Mouse (Mus musculus) frontal cortex, postnatal 10 days (tissue): ENCODE results near the gene Rgl1.
A peak's percentile ranks its signal among the peaks of the same experiment; 100 is the strongest.

Source experiments
- DNase-seq, 2 experiments: peaks; one replicate each; pipeline ENCODE4 v3.0.0; 2022; ENCODE audit warnings: low spot score in 2 of 2, mixed read lengths in 1 of 2

The Rgl1 gene

GRCm38 (mm10) chr1:152766032-152766772, at the start of gene Rgl1, which contains the start of gene Arpc5:
Gene Rgl1, minus strand, starts transcription at chr1:152766351.
Gene Arpc5, plus strand, starts transcription at chr1:152766542.
- DNase-seq = peak; percentile 93 to 96

GRCm38 (mm10) chr1:152815265-152815701, 49.1 kb upstream of the Rgl1 start:
- no peak for DNase-seq

GRCm38 (mm10) chr1:152810533-152811439, 44.6 kb upstream of the Rgl1 start:
- no peak for DNase-seq

- no peak for DNase-seq
Observed at GRCm38 (mm10) chr1:152809541-152810252, 43.5 kb upstream of the Rgl1 start.

- no peak for DNase-seq
Observed at GRCm38 (mm10) chr1:152808392-152808680, 42.2 kb upstream of the Rgl1 start.

- DNase-seq = no peak
Observed at GRCm38 (mm10) chr1:152807619-152808391, 41.7 kb upstream of the Rgl1 start.

- no peak for DNase-seq
Observed at GRCm38 (mm10) chr1:152804907-152805306, 38.8 kb upstream of the Rgl1 start.

GRCm38 (mm10) chr1:152800633-152801176, 34.6 kb upstream of the Rgl1 start:
- DNase-seq = no peak

GRCm38 (mm10) chr1:152799897-152800296, 33.7 kb upstream of the Rgl1 start, which contains the start of gene Ncf2:
Gene Ncf2, plus strand, starts transcription at chr1:152800194.
- DNase-seq = no peak

- DNase-seq = no peak
Observed at GRCm38 (mm10) chr1:152798125-152798524, 32.0 kb upstream of the Rgl1 start.

- DNase-seq = no peak
Observed at GRCm38 (mm10) chr1:152796683-152797263, 30.6 kb upstream of the Rgl1 start.

- no peak for DNase-seq
Observed at GRCm38 (mm10) chr1:152795688-152796255, 29.6 kb upstream of the Rgl1 start.

GRCm38 (mm10) chr1:152793495-152794130, 27.5 kb upstream of the Rgl1 start:
- no peak for DNase-seq

- peak in 1 of 2 experiments; percentile 67 for DNase-seq
Observed at GRCm38 (mm10) chr1:152792736-152793494, 26.8 kb upstream of the Rgl1 start.

- no peak for DNase-seq
Observed at GRCm38 (mm10) chr1:152791269-152791668, 25.1 kb upstream of the Rgl1 start.

GRCm38 (mm10) chr1:152790821-152791220, 24.7 kb upstream of the Rgl1 start:
- DNase-seq = no peak

- DNase-seq = no peak
Observed at GRCm38 (mm10) chr1:152790254-152790653, 24.1 kb upstream of the Rgl1 start.

- no peak for DNase-seq
Observed at GRCm38 (mm10) chr1:152788121-152788660, 22.0 kb upstream of the Rgl1 start.

- no peak for DNase-seq
Observed at GRCm38 (mm10) chr1:152786953-152787352, 20.8 kb upstream of the Rgl1 start.
